Mouse (Mus musculus): ENCODE results near the gene B020011L13Rik. TPM values are rescaled to one million over a fixed set of nuclear protein-coding genes. Genes with fewer than 3 reads are reported as not detected.
"Not testable (repeated sequence)": the region's sequence is repeated elsewhere in the genome, so short reads cannot be mapped to it uniquely, and the experiment has no call there.

Gene B020011L13Rik
- polyA plus RNA-seq (2015; fragmentation: Nextera tagmentation; extraction: Ambion mirVana) = not detected in 2 replicates

- H3K9ac ChIP-seq; H3K4me2 ChIP-seq; H3K36me3 ChIP-seq; H3K9me3 ChIP-seq (replicated peaks); H3K4me3 ChIP-seq (replicated peaks); H3K4me1 ChIP-seq; ATAC-seq (replicated peaks; ENCODE audit: low FRiP score); H3K27me3 ChIP-seq; H3K27ac ChIP-seq: not testable (repeated sequence)
- 65% methylated on average over 3 of the region's 3 CpGs for WGBS
These were observed at the start of gene B020011L13Rik for GRCm38 (mm10) chr1:117780833-117781232. TSS of gene B020011L13Rik (plus strand) at chr1:117781133.

DNA sequence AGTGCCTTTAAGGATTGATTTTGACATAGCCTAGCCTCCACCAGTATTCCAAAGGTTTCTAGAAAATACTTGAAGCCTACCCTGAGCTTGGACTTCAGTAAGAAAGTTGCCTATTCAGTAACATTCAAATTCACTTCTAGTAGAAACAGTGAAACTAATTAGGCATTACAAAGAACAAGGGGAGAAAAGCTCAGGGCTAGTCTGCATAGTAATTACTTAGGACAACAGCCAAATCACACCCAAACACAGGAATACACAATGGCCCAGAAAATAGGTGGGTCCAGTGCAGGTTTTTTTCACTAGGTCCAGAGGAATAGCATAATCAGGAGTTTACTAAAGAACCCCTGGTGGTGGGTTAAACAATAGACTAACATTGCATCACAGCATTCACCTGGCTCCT lies 35.3 kb downstream of the B020011L13Rik start:
- H3K4me3 ChIP-seq (replicated peaks); H3K27ac ChIP-seq; ATAC-seq (replicated peaks; ENCODE audit: low FRiP score); H3K4me1 ChIP-seq; H3K4me2 ChIP-seq; H3K36me3 ChIP-seq; H3K9ac ChIP-seq; H3K9me3 ChIP-seq (replicated peaks); H3K27me3 ChIP-seq: not testable (repeated sequence)

DNA sequence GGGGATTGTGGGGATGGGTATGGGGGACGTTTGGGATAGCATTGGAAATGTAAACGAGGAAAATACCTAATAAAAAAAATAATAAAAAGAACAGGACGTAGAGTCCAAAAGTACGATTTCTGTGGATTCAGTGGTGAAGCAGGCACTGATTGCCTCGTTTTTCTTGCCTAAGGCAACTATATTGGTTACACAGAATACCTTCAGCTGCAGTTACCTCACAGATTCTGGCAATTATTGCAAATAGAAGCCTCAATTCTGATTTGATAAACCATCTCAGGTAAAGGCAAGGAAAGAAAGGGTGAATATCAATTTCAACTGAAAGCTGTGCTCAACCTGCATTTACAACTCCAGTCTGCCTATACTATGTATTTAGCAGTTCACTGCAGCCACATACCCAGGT lies 48.8 kb downstream of the B020011L13Rik start, which contains the start of gene Gm28360:
Gene Gm28360 (plus strand): TSS at position 301 of the 400 bp plus-strand sequence.
- H3K27me3 ChIP-seq; H3K9ac ChIP-seq; H3K27ac ChIP-seq; H3K4me2 ChIP-seq; H3K36me3 ChIP-seq; H3K4me1 ChIP-seq; H3K9me3 ChIP-seq (replicated peaks); ATAC-seq (replicated peaks; ENCODE audit: low FRiP score); H3K4me3 ChIP-seq (replicated peaks): not testable (repeated sequence)
- WGBS = 73% methylated on average over 5 of the region's 5 CpGs

GRCm38 (mm10) chr1:117851718-117852117 lies 70.8 kb downstream of the B020011L13Rik start:
- not testable (repeated sequence) for ATAC-seq (replicated peaks; ENCODE audit: low FRiP score); H3K36me3 ChIP-seq; H3K27ac ChIP-seq; H3K4me1 ChIP-seq; H3K4me3 ChIP-seq (replicated peaks); H3K4me2 ChIP-seq; H3K27me3 ChIP-seq; H3K9me3 ChIP-seq (replicated peaks); H3K9ac ChIP-seq
- WGBS = 87% methylated on average over 3 of the region's 3 CpGs

Other genes starting within 250 kb of the B020011L13Rik start
- not detected in 2 replicates for gene Gm28363, start 84.0 kb upstream of the B020011L13Rik start, polyA plus RNA-seq (2015; fragmentation: Nextera tagmentation; extraction: Ambion mirVana)
- gene Gm28360, start 48.9 kb downstream of the B020011L13Rik start, polyA plus RNA-seq (2015; fragmentation: Nextera tagmentation; extraction: Ambion mirVana) = not detected in 2 replicates
- gene Gm28168, start 146.9 kb downstream of the B020011L13Rik start, polyA plus RNA-seq (2015; fragmentation: Nextera tagmentation; extraction: Ambion mirVana) = not detected in 2 replicates
- not detected in 2 replicates for gene Gm7145, start 184.8 kb downstream of the B020011L13Rik start, polyA plus RNA-seq (2015; fragmentation: Nextera tagmentation; extraction: Ambion mirVana)